Mouse (Mus musculus) frontal cortex, postnatal 10 days (tissue): ENCODE results near the gene Stxbp6.
A peak's percentile ranks its signal among the peaks of the same experiment; 100 is the strongest.

Source experiments
- DNase-seq, 2 experiments: peaks; one replicate each; pipeline ENCODE4 v3.0.0; 2022; ENCODE audit warnings: low spot score in 2 of 2, mixed read lengths in 1 of 2

Gene Stxbp6

DNA sequence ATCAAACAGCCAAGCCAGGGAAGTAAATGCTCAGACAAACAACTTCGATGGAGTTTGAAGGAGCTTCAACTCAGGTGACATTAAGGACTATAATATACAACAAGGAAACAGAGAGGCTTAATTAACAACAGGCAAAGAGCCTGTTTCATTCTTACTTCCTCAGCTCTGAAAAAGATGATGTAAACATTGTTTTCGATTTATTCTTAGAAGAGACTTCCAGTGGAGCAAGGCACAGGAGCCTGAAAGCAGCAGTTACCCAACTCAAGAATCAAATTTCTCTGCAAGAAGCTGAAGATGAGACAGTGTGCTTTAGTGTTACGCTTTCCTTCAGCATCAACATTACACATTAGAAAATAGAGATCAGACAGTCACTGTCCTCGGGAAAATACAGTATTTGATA is 160.7 kb downstream of the Stxbp6 start:
- no peak for DNase-seq

DNA sequence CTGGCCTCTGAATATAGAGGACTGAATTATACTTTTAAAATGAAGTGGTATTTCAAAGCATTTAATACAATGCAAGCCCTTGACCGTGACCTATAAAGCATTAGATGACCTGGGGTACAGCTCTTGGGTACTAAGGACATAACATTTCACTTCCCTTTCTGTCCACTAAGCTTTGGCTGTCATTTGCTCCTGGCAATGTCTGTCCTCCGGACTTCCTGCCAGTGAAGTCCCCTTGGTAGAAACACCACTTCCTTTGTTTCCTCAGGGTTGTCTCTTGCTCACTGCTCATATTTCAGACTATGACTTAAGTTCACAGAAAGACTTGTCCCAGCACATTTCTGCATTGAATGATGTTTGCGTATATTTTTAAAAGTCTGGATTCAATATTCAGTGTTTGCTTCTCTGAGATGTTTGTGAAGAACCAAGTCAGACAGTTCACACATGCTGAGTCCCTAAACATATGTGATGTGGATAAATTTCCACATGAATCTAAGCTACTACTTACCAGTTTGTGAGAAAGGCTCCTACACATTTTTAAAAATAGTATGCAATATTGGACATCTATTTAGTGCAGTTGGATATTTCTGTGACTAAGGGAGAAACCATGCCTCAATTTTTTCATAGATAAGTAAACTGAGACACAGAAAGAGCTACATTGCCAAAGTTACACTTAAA is 166.3 kb downstream of the Stxbp6 start:
- no peak for DNase-seq

DNA sequence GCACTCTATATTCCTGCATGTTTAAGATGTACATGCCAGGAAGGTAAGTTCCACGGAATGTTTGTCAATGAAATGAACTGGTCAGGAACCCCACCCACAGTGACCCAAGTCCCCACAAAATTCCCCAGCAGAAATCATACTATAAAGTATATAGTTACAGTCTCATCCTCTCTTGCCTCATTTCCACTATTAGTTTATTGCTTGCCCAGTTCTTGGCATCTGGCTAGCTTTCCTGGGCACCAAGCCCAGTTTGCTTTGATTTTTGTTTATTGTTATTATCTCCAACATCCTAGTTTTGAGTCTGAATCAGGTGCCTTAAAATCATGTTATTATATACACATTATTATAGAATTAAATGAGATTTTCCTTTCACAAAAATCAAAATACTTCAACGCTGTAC is 168.5 kb downstream of the Stxbp6 start:
- no peak for DNase-seq

DNA sequence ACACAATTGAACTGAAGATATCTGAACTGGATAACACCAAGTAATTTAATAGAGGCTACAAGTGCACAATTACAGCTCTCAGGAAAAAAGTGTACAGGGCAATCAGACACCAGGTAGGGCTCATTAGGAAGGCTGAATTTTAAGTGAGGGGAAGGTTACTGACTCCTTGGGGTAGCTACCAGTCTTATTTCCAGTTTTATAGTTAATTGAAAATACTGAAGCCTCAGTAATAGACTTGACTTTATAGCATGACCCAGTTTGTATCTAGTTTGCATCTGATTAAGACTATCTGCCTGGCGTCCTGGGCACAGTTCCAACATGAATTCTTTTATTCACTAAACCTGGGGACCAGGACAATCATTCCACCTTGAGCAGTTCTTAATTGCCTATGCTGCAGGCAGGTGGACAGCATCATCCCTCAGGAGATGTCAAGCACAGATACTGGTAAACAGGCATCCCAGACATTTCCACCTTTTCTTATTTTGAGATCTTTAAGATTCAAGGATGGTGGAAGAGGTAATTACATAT is 171.2 kb downstream of the Stxbp6 start:
- no peak for DNase-seq

DNA sequence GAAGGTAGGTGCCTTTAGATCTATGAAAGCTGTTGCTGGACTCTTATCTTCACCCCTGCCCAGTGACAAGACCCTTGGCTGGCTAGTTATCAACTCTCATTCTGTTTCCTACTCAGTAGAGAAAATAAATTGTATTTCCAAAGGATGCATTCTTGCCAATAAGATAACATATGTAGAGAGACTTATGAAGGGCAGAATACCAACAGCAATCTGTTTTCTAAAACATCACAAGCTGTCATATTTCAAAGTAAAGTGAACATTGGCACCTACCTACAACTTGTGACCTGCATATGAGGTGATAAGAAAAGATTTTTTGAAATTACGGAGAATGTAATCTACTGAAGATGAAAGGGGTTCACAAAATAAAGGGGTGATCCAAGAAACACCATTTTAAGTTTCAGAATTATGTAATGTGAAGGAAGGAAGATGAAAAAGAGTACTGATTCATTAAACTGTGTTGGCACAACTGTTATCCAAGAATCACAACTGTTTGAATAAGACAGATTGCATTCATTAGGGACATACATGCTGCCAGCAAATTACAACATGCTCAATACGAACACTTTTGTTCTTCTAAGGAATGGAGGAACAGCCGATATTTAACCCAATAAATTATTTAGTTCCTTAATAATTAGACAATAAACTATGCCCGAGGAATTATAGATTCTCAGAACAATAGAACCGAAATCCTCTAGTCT is 175.2 kb downstream of the Stxbp6 start:
- DNase-seq, result no peak

DNA sequence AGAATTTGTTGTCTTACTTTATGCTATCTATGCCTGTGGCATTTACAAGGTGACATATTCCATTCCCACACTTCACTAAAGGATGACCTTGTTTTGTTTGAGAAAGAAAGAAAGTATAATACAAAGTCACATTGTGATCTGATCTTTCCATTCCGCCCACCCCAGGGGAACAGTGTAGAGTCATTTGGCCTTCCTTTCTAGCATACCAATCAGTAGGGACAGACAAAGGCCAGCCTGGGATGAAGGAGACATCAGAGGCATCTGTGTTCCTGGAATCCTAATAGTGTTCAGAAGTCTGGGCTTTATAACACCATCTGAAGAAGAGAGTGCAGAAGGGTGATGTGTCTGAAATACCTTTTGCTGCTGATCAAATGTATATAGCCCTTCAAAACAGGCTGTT is 178.0 kb downstream of the Stxbp6 start:
- DNase-seq, result no peak

DNA sequence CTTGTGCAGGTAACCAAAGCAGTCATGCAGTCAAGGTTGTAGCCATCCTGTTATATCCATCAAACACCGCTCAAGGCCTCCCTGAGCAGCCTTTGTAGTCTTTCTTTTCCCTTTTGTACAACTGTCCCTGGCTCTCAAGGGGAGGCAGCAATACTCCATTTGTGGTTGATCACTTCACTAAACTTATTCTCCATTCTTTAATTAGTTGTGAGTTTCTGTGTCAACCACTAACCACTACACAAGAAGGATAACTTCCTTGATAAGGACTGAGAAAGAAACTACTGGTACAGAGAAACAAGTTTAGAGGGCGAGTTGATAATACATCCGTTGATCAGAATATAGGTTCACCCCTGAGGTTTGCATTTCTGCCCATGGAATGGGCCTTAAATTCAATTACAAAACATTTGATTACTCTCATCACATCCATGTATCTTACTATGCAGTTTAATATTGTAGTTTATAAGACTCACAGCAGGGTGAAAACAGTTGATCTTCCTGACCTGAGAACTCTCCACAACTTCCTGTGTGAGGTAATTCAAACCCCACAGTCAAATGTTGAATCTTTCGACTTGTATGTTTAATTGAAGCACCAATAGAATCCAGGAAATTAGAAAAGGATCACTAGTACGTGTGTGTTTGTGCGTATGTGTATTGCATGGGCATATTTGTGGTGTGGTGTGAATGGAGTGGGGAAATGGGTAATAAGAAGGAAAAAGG is 184.7 kb downstream of the Stxbp6 start:
- no peak for DNase-seq

DNA sequence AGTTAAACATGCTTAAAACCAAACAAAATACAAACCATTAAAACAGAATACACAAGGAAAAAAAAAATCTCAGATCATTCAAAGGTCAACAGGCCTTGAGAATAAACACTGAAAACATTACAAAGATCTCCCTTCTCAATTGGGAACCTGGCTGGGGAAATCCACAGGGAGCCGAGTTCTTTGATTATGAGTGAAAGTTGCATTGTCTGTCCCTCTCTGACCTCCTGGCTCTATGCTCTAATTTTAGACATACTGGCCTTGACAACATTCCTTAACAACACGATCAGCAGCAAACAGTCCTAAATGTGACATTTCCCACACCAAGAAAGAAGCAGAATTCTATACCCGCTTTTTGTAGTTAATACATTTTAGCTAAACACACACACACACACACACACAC is 187.7 kb downstream of the Stxbp6 start:
- no peak for DNase-seq

DNA sequence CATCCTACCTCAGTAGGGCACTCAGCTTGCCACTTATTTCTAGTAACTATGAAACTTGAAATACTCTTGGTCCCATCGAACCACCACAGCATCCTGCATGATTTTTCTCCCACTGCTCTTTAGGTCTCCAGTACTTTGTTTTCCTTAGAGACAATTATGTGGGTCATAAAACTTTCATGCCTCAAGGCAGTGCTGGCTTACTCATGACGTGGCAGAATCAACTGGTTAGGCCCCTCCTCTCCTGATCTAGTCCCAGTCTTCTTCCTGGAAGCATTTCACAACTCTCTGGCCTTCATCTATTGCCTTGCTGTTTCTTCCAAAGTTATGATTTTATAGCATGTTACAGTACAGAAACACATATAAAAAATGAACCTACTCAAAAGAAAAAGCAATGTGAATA is 201.8 kb downstream of the Stxbp6 start:
- no peak for DNase-seq

DNA sequence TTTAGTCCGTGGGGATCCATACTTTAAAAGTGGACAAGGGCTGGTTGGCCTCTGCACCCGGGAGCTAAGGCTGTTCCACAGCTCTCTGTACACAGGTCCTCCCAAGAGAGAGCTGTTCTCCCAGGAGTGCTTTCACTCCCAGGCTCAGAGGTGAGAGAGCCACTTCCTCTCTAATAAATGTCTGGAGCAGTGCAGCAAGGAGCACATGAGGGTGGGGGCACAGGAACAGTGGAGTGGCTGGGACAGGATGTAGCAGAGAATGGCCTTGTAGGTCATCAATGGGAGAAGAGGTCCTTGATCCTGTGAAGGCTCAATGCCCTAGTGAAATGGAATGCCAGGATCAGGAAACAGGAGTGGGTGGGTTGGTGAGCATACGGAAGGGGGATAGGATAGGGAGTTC is 209.1 kb downstream of the Stxbp6 start:
- no peak for DNase-seq

DNA sequence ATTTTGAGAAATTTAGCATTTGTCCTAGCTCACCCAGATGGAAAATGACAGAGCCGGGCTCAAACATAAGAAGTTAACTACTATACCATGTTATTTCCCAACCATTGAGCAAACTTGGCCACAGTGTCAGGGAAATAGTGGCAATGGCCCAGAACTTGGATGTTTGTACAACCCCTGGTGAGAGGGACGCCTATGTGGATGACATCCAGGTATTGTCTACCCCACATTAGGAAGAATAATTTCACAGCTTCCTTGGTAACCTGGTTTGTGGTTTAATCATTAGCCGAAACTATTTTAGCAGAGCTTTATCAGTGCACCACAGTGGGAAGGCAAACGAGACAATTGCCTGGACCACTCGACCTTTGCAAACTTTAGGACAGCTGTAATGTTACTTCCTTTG is 215.1 kb downstream of the Stxbp6 start:
- no peak for DNase-seq

DNA sequence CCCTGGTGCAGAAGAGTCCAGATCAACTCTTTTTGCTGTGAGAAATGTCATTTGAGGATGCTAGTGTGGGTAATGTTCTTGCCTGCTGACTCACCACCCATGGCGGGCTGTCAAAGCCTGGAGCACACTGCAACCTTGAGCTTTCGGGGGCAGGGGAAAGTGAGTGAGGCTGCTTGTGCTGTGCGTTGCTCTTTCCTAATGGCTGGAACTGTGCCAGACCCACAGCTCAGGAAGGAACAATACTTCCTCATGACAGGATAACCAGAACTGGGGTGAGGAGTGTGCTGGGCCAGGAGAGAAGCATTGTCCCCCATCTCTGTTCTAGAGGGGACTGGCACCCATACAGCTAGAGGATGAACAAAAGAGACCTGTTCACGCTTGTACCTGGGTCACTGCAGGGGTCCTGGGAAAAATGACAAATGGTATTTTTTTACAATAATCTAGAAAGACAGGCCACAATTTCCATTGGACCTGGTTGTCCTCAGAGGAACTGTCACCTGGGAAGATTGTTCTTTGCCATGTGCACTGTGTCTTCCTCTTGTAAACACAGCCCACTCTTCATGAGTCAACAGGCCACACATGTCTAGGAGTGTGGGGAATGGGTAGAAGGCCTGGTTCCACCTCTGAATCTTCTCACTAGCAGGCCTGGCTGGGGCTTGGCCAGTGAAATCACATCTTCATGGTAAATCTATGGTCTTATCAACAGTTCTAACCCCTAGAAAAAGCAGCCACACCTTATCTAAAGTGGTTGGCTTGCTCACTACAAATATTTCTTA is 216.2 kb downstream of the Stxbp6 start:
- DNase-seq, result peak; percentile 10 to 12

DNA sequence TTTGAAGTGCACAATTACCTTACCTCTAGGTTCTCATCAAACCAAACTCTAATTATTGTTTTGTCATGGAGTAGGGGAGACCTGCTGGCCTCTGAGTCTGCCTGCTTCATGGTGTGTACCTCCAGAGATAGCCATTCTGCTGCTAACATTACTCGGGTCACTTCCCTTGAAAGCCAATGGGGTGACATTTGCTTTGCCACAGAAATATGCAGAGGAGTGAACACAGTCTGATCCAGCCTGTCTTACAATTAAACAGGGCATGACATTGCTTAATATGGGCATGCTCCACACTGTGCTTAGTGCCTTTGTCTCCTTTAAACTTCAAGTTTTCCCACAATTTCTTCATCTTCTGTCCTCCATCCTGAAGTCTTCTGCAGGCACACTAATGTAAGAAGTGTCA is 222.5 kb downstream of the Stxbp6 start:
- DNase-seq, result no peak

DNA sequence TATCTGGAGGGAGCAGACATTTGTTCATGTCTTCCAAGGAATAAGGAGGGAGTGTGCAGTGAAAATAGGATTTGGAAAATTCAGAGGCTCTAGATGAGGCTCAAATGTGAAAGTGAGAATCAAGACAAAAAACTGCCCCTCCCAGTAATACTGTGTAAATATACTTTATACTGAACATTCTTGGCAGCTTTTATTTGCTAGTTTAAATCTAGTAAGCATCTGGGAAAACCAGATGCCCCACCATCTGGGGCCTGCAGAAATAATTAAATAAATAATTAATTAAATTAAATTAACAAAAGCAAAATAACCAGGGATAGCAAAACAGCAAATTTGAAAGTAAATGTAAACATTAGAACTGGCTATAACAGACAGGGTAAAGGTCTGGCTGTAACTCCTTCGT is 224.0 kb downstream of the Stxbp6 start:
- no peak for DNase-seq

DNA sequence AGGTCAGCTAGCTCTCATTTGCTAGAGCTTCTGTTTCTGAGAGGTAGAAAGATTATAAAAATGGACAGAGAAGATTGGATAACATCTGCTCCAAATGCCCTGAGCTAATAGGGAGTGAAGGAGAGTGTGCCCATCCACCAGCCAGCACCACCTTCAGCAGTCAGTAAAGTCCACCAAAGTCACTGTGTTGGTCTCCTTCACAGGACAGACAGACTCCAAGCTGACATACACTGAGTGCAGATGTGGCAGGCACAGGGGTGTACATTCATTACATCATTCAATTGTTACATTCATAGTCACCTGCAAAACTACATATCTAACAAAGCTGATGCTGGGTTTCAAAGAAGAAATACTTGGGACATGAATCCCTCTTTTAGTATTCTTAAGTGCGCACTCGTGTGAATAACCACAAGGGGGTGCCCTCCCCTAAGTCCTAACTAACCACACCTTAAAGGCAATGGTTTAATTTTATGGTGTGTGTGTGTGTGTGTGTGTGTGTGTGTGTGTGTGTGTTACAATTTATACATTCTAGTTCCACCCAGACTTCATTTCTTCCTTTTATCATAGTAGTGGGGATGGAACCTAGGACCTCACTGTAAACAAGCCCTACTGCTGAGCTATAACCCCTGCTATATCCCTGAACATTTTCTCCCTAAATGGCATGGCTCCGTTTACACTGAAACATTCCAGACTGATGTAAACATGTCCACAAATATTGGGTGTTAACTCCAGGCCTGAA is 225.9 kb downstream of the Stxbp6 start:
- DNase-seq, result peak; percentile 10 to 36

DNA sequence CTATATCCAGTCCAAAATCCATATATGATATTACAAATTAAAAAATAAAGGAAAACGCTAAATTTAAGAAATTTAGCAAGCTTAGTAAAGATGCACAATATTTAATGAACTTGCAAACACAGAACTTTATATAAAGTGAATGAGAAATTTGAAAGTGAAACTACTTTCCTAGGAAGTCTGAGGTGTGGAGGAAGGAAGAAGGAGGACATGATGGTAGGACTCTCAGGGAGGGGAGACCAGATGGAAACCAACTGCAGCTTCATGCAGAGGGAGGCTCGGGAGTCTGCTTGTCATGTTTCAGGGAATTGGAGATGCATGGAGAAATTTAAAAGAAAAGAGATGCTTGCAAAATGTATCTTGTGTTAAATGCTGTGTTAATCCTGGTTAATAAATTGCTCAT is 233.9 kb downstream of the Stxbp6 start:
- no peak for DNase-seq

DNA sequence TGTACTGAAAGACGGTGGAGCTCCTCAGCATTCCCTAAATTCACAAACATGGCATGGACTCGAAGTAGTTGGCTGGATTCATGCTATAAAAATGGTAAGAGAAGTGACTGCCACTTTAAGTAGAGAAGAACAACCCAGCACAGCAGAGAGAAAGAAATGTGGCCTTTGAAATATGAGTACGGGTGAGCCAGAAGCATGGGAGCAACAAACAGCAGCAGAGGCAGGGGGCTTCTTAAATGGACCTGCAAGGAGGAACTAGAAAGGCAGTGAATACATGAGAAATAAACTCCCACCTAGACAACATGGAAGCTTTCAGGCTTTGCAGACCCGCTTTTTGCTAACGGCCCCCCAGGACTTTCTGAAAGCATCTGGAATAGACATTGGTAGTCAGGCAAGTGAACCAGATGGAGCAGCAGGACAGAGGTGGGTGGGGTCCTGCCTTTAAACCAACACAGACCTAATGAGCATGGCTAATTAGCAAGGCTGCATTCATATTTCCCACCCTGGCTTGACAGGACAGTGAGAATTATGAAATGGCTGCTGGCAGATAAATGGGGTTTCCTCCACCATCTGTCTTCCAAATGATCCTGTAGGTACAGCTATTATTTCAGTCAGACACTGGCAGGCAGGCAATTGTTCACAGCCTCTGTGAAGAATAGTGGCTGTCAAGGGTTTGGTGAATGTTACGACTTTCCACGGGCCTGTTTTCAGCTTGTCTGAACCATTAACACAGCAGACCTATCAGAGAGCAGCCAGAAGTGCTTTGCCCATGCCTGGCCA is 234.7 kb downstream of the Stxbp6 start:
- DNase-seq, result no peak

DNA sequence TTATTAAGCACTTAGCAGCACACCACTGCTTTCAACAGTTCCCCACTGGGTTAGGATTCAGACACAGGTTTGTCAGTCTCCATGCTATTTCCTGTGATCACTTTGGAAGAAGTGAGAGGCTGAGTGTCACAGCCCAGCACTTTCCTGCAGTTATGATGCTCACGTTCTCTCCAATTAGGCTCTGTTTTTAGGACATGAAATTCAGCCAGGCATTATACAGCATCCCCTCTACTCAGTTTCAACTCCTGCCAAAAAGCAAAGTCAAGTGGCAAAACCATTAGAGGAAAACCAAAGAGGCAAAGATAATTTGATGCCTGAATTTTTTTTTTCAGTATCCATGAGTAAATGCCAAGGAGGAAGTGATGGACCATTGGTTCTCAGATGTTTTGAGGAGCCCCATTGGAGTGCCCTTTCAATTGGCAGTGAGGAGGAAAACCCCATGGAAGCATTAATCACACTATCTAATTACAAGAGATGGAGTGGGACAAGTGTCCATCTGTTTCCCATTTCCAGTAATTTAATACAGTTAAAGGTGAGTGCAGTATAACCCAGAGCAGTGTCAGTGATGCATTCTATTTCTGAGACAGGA is 238.5 kb downstream of the Stxbp6 start:
- DNase-seq, result no peak

DNA sequence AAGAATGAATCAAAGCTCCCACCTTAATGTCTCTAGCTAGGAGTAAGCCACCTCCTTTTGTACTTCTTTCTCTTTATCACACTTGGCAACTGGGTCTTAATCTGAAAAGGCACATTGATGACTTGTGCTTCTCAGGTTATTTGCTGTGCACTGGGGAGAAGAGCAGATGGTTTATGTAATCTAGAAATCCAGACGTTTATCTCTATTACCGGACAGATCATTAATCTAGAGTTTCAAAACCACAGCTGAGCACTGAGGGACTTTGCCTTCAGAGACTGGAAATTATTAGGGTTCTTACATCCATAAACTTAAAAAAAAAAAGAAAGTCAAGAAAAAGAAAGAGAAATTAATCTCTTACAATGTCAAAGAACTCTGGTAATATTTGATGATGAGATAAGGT is 262.6 kb downstream of the Stxbp6 start:
- no peak for DNase-seq

DNA sequence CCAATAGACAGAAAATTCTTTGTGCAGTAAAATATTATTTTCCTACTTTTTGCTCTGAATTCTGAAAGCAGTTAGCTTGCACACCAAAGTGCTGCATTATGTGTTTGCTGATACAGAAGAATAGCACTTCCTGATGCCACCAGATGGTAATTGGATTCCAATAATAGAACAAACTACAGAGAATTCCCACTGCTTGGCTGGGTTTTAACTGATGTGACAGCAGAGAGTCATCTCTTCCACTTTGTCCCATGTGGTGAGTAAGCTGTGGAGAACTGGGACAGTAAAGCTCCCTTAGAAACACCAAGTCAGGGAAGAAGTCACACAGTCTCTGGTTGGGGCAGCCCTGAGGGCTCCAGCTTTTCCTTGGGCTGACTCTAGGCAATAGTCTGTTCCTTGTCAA is 270.3 kb downstream of the Stxbp6 start:
- no peak for DNase-seq
